Mouse (Mus musculus): Measurements from ENCODE around the gene Tcstv1. TPM values are rescaled to one million over a fixed set of nuclear protein-coding genes. Genes with fewer than 3 reads are reported as not detected.
"Not testable (repeated sequence)": the region's sequence is repeated elsewhere in the genome, so short reads cannot be mapped to it uniquely, and the experiment has no call there.

Gene Tcstv1
- polyA plus RNA-seq (2015; fragmentation: Nextera tagmentation; extraction: Ambion mirVana) = not detected in 2 replicates

DNA sequence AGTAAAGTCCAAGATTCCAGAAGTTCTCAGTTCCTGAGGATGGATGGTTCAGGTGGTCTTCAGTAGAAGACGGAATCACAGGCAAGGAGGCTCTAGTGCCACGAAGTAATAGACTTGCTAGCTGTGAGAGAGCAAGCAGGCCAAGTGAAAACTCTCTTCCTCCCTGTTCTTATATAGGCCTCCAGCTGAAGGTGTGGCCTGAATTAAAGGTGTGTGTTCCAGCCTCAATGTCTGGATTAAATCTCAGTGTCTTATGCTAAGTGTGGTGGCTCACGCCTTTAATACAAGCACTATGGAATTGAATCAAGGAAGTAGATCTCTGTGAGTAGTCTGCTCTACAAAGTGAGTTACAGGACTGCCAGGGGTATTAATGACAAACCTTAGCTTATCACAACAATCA lies at the start of gene Tcstv1:
Gene Tcstv1, minus strand, starts transcription at position 101 of the 400 bp plus-strand sequence.
- H3K27ac ChIP-seq; H3K27me3 ChIP-seq; H3K36me3 ChIP-seq; H3K9ac ChIP-seq; H3K4me1 ChIP-seq (replicated peaks); ATAC-seq (ENCODE audit: low FRiP score); H3K4me2 ChIP-seq; H3K4me3 ChIP-seq; H3K9me3 ChIP-seq: not testable (repeated sequence)
- WGBS = 90% methylated on average over 3 of the region's 3 CpGs

DNA sequence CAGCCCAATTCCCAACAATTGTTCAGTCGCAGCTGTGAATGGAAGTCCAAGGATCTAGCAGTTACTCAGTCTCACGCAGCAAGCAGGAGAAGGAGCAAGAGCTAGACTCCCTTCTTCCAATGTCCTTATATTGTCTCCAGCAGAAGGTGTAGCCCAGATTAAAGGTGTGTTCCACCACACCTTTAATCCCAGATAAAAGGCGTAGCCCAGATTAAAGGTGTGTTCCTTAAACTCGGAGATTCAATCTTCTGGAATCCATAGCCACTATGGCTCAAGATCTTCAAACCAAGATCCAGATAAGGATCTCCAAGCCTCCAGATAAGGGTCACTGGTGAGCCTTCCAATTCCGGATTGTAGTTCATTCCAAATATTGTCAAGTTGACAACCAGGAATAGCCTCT lies 34.6 kb upstream of the Tcstv1 start, which contains the start of gene Gm21761:
Gene Gm21761, minus strand, starts transcription at position 101 of the 400 bp plus-strand sequence.
- H3K4me1 ChIP-seq (replicated peaks); H3K27ac ChIP-seq; H3K27me3 ChIP-seq; H3K9me3 ChIP-seq; H3K36me3 ChIP-seq; H3K9ac ChIP-seq; H3K4me3 ChIP-seq; ATAC-seq (ENCODE audit: low FRiP score); H3K4me2 ChIP-seq: not testable (repeated sequence)
- 100% methylated on average over 1 of the region's 5 CpGs for WGBS

DNA sequence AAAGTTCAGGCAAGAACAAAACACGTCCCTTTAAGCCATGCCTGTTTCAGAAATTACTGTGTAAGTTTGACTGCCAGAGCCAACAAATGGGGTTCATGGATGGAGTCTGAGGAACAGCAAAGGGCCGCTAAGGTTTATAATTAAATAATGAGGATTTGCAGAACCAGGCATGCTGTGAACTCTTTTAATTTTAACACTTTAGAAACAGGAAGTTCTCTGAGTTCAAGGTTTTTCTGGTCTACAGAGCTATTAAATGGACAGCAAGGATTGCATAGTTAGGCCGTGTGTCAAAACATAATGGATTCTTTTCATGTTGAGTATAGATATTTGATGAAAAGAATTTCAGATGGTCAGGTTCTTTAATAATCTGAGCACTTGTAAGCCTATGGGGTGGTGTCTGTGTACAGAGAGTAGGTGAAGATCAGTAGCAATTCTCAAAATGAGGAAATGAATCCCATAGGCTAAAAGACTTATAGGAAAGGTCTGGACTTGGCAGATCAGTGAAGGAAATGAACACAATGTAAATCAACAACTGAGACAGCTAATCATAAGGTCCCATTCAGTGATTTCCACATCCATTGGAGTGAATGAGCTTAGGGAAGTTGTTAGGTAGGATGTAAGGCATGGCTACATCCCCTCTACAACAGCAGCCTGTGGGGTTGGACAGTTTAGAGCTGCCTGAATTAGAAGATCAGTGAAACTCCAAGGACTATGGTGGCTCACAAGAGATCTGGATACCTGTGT lies 30.2 kb upstream of the Tcstv1 start:
- not testable (repeated sequence) for H3K4me1 ChIP-seq (replicated peaks); H3K4me3 ChIP-seq; H3K36me3 ChIP-seq; H3K27me3 ChIP-seq; H3K9me3 ChIP-seq; H3K4me2 ChIP-seq; ATAC-seq (ENCODE audit: low FRiP score); H3K27ac ChIP-seq; H3K9ac ChIP-seq
- 87% methylated on average over 3 of the region's 3 CpGs for WGBS

- not testable (repeated sequence) for H3K27me3 ChIP-seq; H3K9me3 ChIP-seq; H3K4me3 ChIP-seq; H3K36me3 ChIP-seq; ATAC-seq (ENCODE audit: low FRiP score); H3K4me2 ChIP-seq; H3K9ac ChIP-seq; H3K4me1 ChIP-seq (replicated peaks); H3K27ac ChIP-seq
- 87% methylated on average over 4 of the region's 5 CpGs for WGBS
Measured at GRCm38 (mm10) chr13:119916966-119917722, 22.6 kb upstream of the Tcstv1 start.

- not testable (repeated sequence) for H3K4me3 ChIP-seq; H3K4me2 ChIP-seq; H3K27me3 ChIP-seq; H3K4me1 ChIP-seq (replicated peaks); H3K36me3 ChIP-seq; H3K27ac ChIP-seq; H3K9ac ChIP-seq; ATAC-seq (ENCODE audit: low FRiP score); H3K9me3 ChIP-seq
- WGBS = 74% methylated on average over 2 of the region's 2 CpGs
Measured at GRCm38 (mm10) chr13:119916449-119916848, 21.9 kb upstream of the Tcstv1 start.

DNA sequence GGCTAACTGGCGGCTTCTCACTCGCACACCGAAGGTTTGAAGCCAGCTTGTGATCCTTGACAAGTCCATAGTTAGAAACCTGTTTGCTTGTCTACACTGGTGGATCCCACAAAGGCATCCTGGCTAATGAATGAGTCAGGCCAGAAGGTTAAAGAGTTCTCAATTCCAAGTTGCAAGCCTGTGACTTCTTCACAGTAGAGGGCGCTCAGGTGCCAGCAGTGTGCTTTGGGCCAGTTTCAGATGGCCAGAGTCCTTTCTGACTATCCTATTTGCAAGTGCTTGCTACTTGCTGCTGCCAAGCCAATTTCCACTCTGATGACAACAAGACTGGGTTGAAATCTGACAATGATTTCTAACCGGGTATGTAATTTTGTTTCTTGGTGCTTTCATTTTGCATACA lies 4.0 kb upstream of the Tcstv1 start:
- not testable (repeated sequence) for H3K4me1 ChIP-seq (replicated peaks); H3K4me2 ChIP-seq; H3K27ac ChIP-seq; H3K27me3 ChIP-seq; H3K9ac ChIP-seq; H3K36me3 ChIP-seq; H3K4me3 ChIP-seq; H3K9me3 ChIP-seq; ATAC-seq (ENCODE audit: low FRiP score)
- WGBS = 54% methylated on average over 5 of the region's 5 CpGs

DNA sequence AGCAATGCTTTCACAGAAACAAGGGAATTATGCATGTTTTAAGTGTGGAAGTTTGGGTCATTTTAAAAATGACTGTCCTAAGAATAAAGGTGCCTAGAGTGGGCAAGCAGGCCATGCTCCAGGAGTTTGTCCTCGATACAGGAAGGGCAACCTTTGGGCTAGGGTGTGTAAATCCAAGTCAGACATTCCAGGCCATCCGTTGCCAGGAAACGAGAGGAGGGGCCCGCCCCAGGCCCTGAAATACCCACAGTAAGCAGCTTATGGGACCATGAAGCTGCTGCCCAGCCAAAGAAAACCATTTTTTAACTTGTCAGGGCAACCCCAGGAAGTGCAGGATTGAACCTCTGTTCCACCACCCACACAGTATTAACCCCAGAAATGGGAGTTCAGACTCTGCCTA lies 7.7 kb downstream of the Tcstv1 start:
- WGBS = 43% methylated on average over 4 of the region's 4 CpGs
- not testable (repeated sequence) for H3K4me3 ChIP-seq

DNA sequence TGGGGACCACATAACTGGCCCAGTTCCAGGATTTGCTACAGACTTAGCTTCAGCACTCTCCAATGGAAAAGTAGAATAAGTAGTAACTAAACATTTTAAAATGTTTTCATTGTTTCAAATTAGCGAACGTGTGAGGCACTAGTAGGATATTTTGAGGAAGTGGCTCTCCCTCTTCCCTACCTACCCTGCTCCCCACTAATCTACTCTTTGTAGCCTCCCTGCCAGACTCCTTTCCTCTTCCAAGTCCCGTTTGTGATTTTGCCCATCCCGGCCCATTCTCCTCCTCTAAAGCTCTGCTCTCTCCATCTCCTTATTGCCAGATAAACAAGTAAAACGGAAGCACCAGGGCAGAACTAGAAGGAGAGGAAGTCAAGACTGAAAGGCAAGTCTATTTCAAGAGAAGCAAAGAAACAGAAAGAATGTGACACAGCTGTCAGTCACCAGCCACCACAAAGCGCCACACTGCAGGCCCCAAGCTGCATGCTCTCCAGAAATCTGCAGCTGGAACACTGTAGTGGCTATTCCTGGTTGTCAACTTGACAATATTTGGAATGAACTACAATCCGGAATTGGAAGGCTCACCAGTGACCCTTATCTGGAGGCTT lies 30.1 kb downstream of the Tcstv1 start:
- H3K4me3 ChIP-seq; ATAC-seq (ENCODE audit: low FRiP score); H3K4me1 ChIP-seq (replicated peaks); H3K36me3 ChIP-seq; H3K27ac ChIP-seq; H3K9ac ChIP-seq; H3K4me2 ChIP-seq; H3K27me3 ChIP-seq; H3K9me3 ChIP-seq: not testable (repeated sequence)
- 79% methylated on average over 6 of the region's 7 CpGs for WGBS

More for the DNA sequence above, 7.7 kb downstream of the Tcstv1 start:
- not testable (repeated sequence) for H3K4me2 ChIP-seq; H3K27ac ChIP-seq; H3K27me3 ChIP-seq; H3K4me1 ChIP-seq (replicated peaks); H3K9me3 ChIP-seq; H3K36me3 ChIP-seq; H3K9ac ChIP-seq; ATAC-seq (ENCODE audit: low FRiP score)

GRCm38 (mm10) chr13:119862399-119862798 lies 32.2 kb downstream of the Tcstv1 start:
- not testable (repeated sequence) for H3K4me1 ChIP-seq (replicated peaks); ATAC-seq (ENCODE audit: low FRiP score); H3K27me3 ChIP-seq; H3K4me3 ChIP-seq; H3K4me2 ChIP-seq; H3K36me3 ChIP-seq; H3K27ac ChIP-seq; H3K9me3 ChIP-seq; H3K9ac ChIP-seq
- WGBS = no CpG with 5 or more reads among the region's 6 CpGs

Other genes with a start within 250 kb of the Tcstv1 start
- 423 and 434 TPM in 2 replicates for gene Hmgcs1, start 204.4 kb downstream of the Tcstv1 start, polyA plus RNA-seq (2015; fragmentation: Nextera tagmentation; extraction: Ambion mirVana)
- 3.0 and 3.7 TPM in 2 replicates for gene Nim1k, start 138.9 kb downstream of the Tcstv1 start, polyA plus RNA-seq (2015; fragmentation: Nextera tagmentation; extraction: Ambion mirVana)
- gene Zfp131, start 103.9 kb downstream of the Tcstv1 start, polyA plus RNA-seq (2015; fragmentation: Nextera tagmentation; extraction: Ambion mirVana) = 38.2 and 39.9 TPM in 2 replicates
- not detected in 2 replicates for gene AF067063, start 64.6 kb downstream of the Tcstv1 start, polyA plus RNA-seq (2015; fragmentation: Nextera tagmentation; extraction: Ambion mirVana)
- not detected in 2 replicates for gene D13Ertd608e, start 58.8 kb downstream of the Tcstv1 start, polyA plus RNA-seq (2015; fragmentation: Nextera tagmentation; extraction: Ambion mirVana)
- not detected in 2 replicates for gene Gm21761, start 34.5 kb upstream of the Tcstv1 start, polyA plus RNA-seq (2015; fragmentation: Nextera tagmentation; extraction: Ambion mirVana)
- gene B020031M17Rik, start 56.0 kb upstream of the Tcstv1 start, polyA plus RNA-seq (2015; fragmentation: Nextera tagmentation; extraction: Ambion mirVana) = not detected in 2 replicates
- gene Gm36079, start 132.2 kb upstream of the Tcstv1 start, polyA plus RNA-seq (2015; fragmentation: Nextera tagmentation; extraction: Ambion mirVana) = not detected in 2 replicates
- gene Gm21188, start 157.4 kb upstream of the Tcstv1 start, polyA plus RNA-seq (2015; fragmentation: Nextera tagmentation; extraction: Ambion mirVana) = not detected in 2 replicates
- gene Gm20767, start 245.5 kb upstream of the Tcstv1 start, polyA plus RNA-seq (2015; fragmentation: Nextera tagmentation; extraction: Ambion mirVana) = not detected in 2 replicates

Measured in hindbrain, embryonic 13.5 days (tissue).